Mouse (Mus musculus) small intestine, adult 2 months (tissue): ENCODE data around the gene AI481877. TPM values are rescaled to one million over a fixed set of nuclear protein-coding genes. Genes with fewer than 3 reads are reported as not detected.

Experiments
- H3K27ac ChIP-seq: fragments of 200-500 bp; 2 replicates; pipeline ENCODE4 v1.5.1; 2012; ENCODE audit warnings: low read depth, low read length, control low read depth, inconsistent platforms; ENCODE audit not compliant: insufficient read depth
- H3K27me3 ChIP-seq: fragments of 200-500 bp; 2 replicates; pipeline ENCODE4 v1.6.1; 2012; ENCODE audit warnings: mild to moderate bottlenecking, moderate library complexity, low read length, inconsistent platforms; ENCODE audit not compliant: control insufficient read depth, insufficient read depth
- H3K36me3 ChIP-seq: fragments of 200-500 bp; 2 replicates; pipeline ENCODE4 v1.6.1; 2012; ENCODE audit warnings: mild to moderate bottlenecking, low read length, control low read depth, inconsistent platforms; ENCODE audit not compliant: control insufficient read depth, insufficient read depth
- H3K4me1 ChIP-seq: fragments of 200-500 bp; 2 replicates; pipeline ENCODE4 v1.6.1; 2012; ENCODE audit warnings: low read length, inconsistent platforms, mixed read lengths; ENCODE audit not compliant: control insufficient read depth, insufficient read depth, insufficient read length
- H3K4me3 ChIP-seq: fragments of 200-500 bp; 2 replicates; pipeline ENCODE4 v1.5.1; 2012; ENCODE audit warnings: low read depth, mild to moderate bottlenecking, control low read depth, inconsistent platforms, low read length, moderate library complexity
- CTCF ChIP-seq: fragments of 200-500 bp; IDR thresholded peaks from 2 replicates; pipeline ENCODE4 v1.5.1; 2012; ENCODE audit warnings: low read depth, mild to moderate bottlenecking, control low read depth, inconsistent platforms, low read length, moderate library complexity, mixed read lengths; ENCODE audit not compliant: insufficient replicate concordance, insufficient read length; ENCODE audit errors: extremely low read depth
- POLR2A ChIP-seq: fragments of 200-500 bp; IDR thresholded peaks from 2 replicates; pipeline ENCODE4 v1.6.1; 2012; ENCODE audit warnings: low read depth, mild to moderate bottlenecking, control low read depth, inconsistent platforms, low read length, moderate library complexity
- WGBS: fragments of 180-500 bp; shearing (Covaris S2); methylation state at CpG from one replicate; pipeline ENCODE4 v1.1.7; 2018; 5-methylcytosine and 5-hydroxymethylcytosine counted together
- polyA plus RNA-seq: library from polyadenylated mRNA; depleted of rRNA; stranded (reverse); fragments of >200 nt; gene quantifications from 2 replicates; pipeline ENCODE4 v1.2.3, GENCODE M21; 2012

The AI481877 gene
- polyA plus RNA-seq, 1 experiment: not detected

- H3K27ac ChIP-seq: no peak overlapping the region
- H3K4me1 ChIP-seq: no peaks in the 10 kb centered on the region
- H3K27me3 ChIP-seq: no peaks in the 10 kb centered on the region
- TF ChIP-seq CTCF: no peak
- TF ChIP-seq POLR2A: no peak
- no peak overlapping the region for H3K4me3 ChIP-seq
- H3K36me3 ChIP-seq: no peaks in the 10 kb centered on the region
These were observed 42.4 kb downstream of the AI481877 start for GRCm38 (mm10) chr4:59096393-59096792.

GRCm38 (mm10) chr4:59089391-59089790 lies 49.4 kb downstream of the AI481877 start:
- TF ChIP-seq CTCF: no peak
- TF ChIP-seq POLR2A: no peak
- H3K4me3 ChIP-seq: no peak overlapping the region
- WGBS: 33% methylated on average over 1 of the region's 1 CpGs

DNA sequence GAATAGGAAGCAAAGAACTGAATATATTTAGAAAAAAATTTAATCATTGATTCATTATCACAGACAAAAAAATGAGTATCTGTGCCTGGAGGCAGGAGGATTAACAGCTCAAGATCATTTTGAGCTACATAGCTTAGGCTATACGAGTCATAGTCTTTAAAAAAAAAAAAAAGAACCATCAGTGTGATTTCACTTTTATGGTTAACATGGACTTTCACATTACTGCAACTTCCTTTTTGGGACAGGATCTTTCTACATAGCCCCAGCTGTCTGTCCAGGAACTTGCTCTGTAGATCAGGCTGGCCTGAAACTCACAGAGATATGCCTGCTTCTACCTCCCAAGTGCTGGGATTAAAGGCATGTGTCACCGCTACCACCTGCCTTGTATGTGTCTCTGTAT lies 55.4 kb downstream of the AI481877 start:
- H3K4me3 ChIP-seq: no peak overlapping the region
- 52% methylated on average over 2 of the region's 2 CpGs for WGBS
- H3K27ac ChIP-seq: no peak overlapping the region
- TF ChIP-seq POLR2A (no peak), CTCF (no peak)
- no peaks in the 10 kb centered on the region for H3K36me3 ChIP-seq
- H3K27me3 ChIP-seq: no peaks in the 10 kb centered on the region
- H3K4me1 ChIP-seq: no peaks in the 10 kb centered on the region

More at GRCm38 (mm10) chr4:59089391-59089790, 49.4 kb downstream of the AI481877 start:
- Histone ChIP-seq H3K36me3 (no peaks in the 10 kb centered on the region), H3K27me3 (no peaks in the 10 kb centered on the region), H3K27ac (no peak overlapping the region), H3K4me1 (no peaks in the 10 kb centered on the region)

- 50% methylated on average over 3 of the region's 3 CpGs for WGBS
- H3K27me3 ChIP-seq: no peaks in the 10 kb centered on the region
These were observed 69.5 kb downstream of the AI481877 start for GRCm38 (mm10) chr4:59069276-59069675.

GRCm38 (mm10) chr4:59062526-59062925 lies 76.3 kb downstream of the AI481877 start:
- Histone ChIP-seq H3K4me3 (no peak overlapping the region), H3K4me1 (no peaks in the 10 kb centered on the region), H3K36me3 (no peaks in the 10 kb centered on the region), H3K27me3 (no peaks in the 10 kb centered on the region), H3K27ac (no peak overlapping the region)
- 84% methylated on average over 12 of the region's 12 CpGs for WGBS
- TF ChIP-seq CTCF (no peak), POLR2A (no peak)

More at GRCm38 (mm10) chr4:59069276-59069675, 69.5 kb downstream of the AI481877 start:
- no peak overlapping the region for H3K4me3 ChIP-seq
- no peaks in the 10 kb centered on the region for H3K36me3 ChIP-seq
- H3K27ac ChIP-seq: no peak overlapping the region
- no peaks in the 10 kb centered on the region for H3K4me1 ChIP-seq
- TF ChIP-seq POLR2A (no peak), CTCF (no peak)

- WGBS: 79% methylated on average over 3 of the region's 3 CpGs
- no peaks in the 10 kb centered on the region for H3K36me3 ChIP-seq
- H3K4me3 ChIP-seq: no peak overlapping the region
- no peaks in the 10 kb centered on the region for H3K4me1 ChIP-seq
- TF ChIP-seq CTCF (no peak), POLR2A (no peak)
- no peak overlapping the region for H3K27ac ChIP-seq
- H3K27me3 ChIP-seq: no peaks in the 10 kb centered on the region
These were observed 80.9 kb downstream of the AI481877 start for GRCm38 (mm10) chr4:59057929-59058328.

DNA sequence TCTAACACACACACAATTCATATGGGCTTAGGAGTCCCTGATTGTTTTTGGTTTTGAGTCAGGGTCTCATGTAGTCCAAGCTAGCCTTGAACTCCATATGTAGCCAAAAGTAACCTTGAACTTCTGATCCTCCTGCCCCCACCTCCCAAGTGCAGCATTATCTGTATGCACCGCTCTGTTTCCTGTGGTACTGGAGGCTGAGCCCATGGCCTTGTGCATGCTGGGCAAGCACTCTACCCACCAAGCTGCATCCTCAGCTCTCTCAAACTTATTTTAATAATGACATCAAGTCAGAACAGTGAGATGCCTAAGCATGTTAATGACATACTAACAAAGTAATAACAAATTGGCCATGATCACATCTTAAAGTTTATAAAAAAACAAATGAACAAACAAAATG lies 87.7 kb downstream of the AI481877 start:
- TF ChIP-seq CTCF (no peak), POLR2A (no peak)
- Histone ChIP-seq H3K4me3 (no peak overlapping the region), H3K4me1 (no peaks in the 10 kb centered on the region), H3K27ac (no peak overlapping the region), H3K36me3 (no peaks in the 10 kb centered on the region), H3K27me3 (no peaks in the 10 kb centered on the region)
- 95% methylated on average over 1 of the region's 1 CpGs for WGBS
